Mouse (Mus musculus) liver, embryonic 18 days (tissue): Measurements from ENCODE around the gene Gm3532. TPM values are rescaled to one million over a fixed set of nuclear protein-coding genes. Genes with fewer than 3 reads are reported as not detected.

Experiments used
- polyA plus RNA-seq: library from polyadenylated mRNA; depleted of rRNA; stranded (reverse); fragments of >200 nt; gene quantifications from 2 replicates; pipeline ENCODE4 v1.2.3, GENCODE M21; 2012; rRNA removed

The Gm3532 gene
- polyA plus RNA-seq: not detected in 2 replicates

DNA sequence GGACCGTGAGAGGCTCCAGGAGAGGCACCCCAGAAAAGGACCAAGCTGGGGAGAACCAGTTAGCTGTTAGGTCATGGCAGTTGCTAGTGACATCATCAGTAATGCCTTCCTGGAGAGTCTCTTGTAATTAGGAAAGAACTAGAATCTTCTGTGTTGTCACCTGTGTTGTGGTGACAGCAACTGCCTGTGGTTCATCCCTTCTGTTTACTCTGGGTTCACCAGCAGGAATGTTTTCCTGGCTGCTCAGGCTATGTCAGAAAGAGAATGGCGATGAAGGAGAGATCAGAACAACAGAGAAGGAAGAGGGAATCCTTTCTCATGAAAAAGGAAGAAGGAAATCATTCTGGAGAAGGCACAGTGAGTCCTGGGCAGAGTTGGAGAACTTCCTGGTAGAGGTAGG lies at the start of gene Gm3532:
Gene Gm3532 (plus strand): TSS at position 301 of the 400 bp plus-strand sequence.

DNA sequence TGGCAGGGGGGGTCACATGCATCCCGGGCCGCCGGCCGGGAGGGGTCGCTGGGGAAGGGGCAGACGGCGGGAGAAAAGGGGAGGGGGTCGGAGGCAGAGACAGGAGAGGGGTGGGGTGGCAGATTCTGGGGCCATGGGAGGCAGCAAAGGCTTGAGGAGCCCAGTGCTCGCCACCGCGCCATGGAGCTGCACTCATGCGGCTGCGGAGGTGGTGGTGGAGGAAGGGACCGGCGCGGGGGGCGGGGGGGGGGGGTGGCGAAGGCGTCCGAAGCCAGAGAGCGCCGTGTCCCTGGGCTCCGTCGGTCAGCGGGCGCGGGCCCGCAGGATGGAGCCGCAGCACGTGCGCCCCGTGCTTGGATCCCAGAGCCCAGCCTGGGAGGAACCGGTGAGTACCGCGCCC lies 36.9 kb upstream of the Gm3532 start, which contains the start of gene Gm3488:
Gene Gm3488 (plus strand): TSS at position 301 of the 400 bp plus-strand sequence.

Other genes with a start within 250 kb of the Gm3532 start
- gene Gm3542, start 203.6 kb upstream of the Gm3532 start, polyA plus RNA-seq: not detected in 2 replicates
- gene Gm3500, start 149.4 kb upstream of the Gm3532 start, polyA plus RNA-seq: 0.02 TPM in 1 of 2 replicates, not detected in the other
- 0.05 TPM in 2 replicates for gene Gm3194, start 83.0 kb upstream of the Gm3532 start, polyA plus RNA-seq
- gene Gm8246, start 60.7 kb upstream of the Gm3532 start, polyA plus RNA-seq: not detected in 2 replicates
- gene Gm3187, start 54.3 kb upstream of the Gm3532 start, polyA plus RNA-seq: not detected in 2 replicates
- gene Gm3488, start 36.8 kb upstream of the Gm3532 start, polyA plus RNA-seq: 0.05 TPM in 2 replicates
- not detected in 2 replicates for gene Gm8265, start 94.5 kb downstream of the Gm3532 start, polyA plus RNA-seq
- not detected in 2 replicates for gene Gm9603, start 149.0 kb downstream of the Gm3532 start, polyA plus RNA-seq
- gene Gm3373, start 203.1 kb downstream of the Gm3532 start, polyA plus RNA-seq: 0.02 TPM in 1 of 2 replicates, not detected in the other